Mouse (Mus musculus) monocyte, adult 5-6 weeks (primary cell): Measurements from ENCODE around the gene Wdr66. TPM values are rescaled to one million over a fixed set of nuclear protein-coding genes. Genes with fewer than 3 reads are reported as not detected.

Source experiments
- total RNA-seq: library from RNA; stranded (forward); fragments of 200-1000, 200-491, 200-594 nt; gene quantifications from 3 replicates; pipeline ENCODE4 v1.2.3, GENCODE M21; 2017

Wdr66 gene
- total RNA-seq, 1 experiment from 2014 or later: not detected

Other genes with a start within 250 kb of the Wdr66 start
- 14.6 to 21.8 TPM (median 17.2 TPM) in 3 replicates for gene Orai1, start 237.0 kb upstream of the Wdr66 start, total RNA-seq
- gene Morn3, start 205.1 kb upstream of the Wdr66 start, total RNA-seq: not detected in 3 replicates
- gene Tmem120b, start 183.7 kb upstream of the Wdr66 start, total RNA-seq: 0.67 to 3.5 TPM (median 2.0 TPM) in 3 replicates
- gene Rhof, start 119.4 kb upstream of the Wdr66 start, total RNA-seq: 18.8 to 40.6 TPM (median 30.1 TPM) in 3 replicates
- gene Setd1b, start 109.9 kb upstream of the Wdr66 start, total RNA-seq: 2.4 to 15.3 TPM (median 3.2 TPM) in 3 replicates
- 16.7 to 38.7 TPM (median 18.9 TPM) in 3 replicates for gene Psmd9, start 82.7 kb upstream of the Wdr66 start, total RNA-seq
- gene Hpd, start 69.4 kb upstream of the Wdr66 start, total RNA-seq: not detected in 3 replicates
- 1.3 to 5.0 TPM (median 2.7 TPM) in 3 replicates for gene Bcl7a, start 91.7 kb downstream of the Wdr66 start, total RNA-seq
- gene Mlxip, start 142.7 kb downstream of the Wdr66 start, total RNA-seq: 17.5 to 37.6 TPM (median 22.9 TPM) in 3 replicates
- 0.95 TPM in 1 of 3 replicates, not detected in the others for gene Lrrc43, start 237.2 kb downstream of the Wdr66 start, total RNA-seq
- not detected in 3 replicates for gene Il31, start 237.4 kb downstream of the Wdr66 start, total RNA-seq